Mouse (Mus musculus) lung, adult 2 months (tissue): ENCODE data around the gene Olfr54. TPM values are rescaled to one million over a fixed set of nuclear protein-coding genes. Genes with fewer than 3 reads are reported as not detected.

ENCODE experiments used
- DNase-seq: peaks from one replicate; pipeline ENCODE4 v3.0.0; 2022
- H3K4me1 ChIP-seq: fragments of 200-500 bp; 2 replicates; pipeline ENCODE4 v1.6.1; 2011; ENCODE audit warnings: low read length; ENCODE audit not compliant: control insufficient read depth, insufficient read depth
- H3K4me3 ChIP-seq: fragments of 200-500 bp; replicated peaks from 2 replicates; pipeline ENCODE3; 2011; ENCODE audit warnings: low read depth, mild to moderate bottlenecking, control low read depth, low read length; ENCODE audit errors: extremely low read depth
- CTCF ChIP-seq: fragments of 200-500 bp; IDR thresholded peaks from 2 replicates; pipeline ENCODE4 v1.5.1; 2011; ENCODE audit warnings: mild to moderate bottlenecking, low read length, control low read depth; ENCODE audit not compliant: insufficient read depth
- POLR2A ChIP-seq: fragments of 200-500 bp; IDR thresholded peaks from 2 replicates; pipeline ENCODE4 v1.6.1; 2011; ENCODE audit warnings: low read depth, mild to moderate bottlenecking, control low read depth, low read length, borderline replicate concordance; ENCODE audit errors: extremely low read depth
- WGBS: fragments of 180-500 bp; shearing (Covaris S2); methylation state at CpG from one replicate; pipeline ENCODE4 v1.1.7; 2018; 5-methylcytosine and 5-hydroxymethylcytosine counted together
- polyA plus RNA-seq: library from polyadenylated mRNA; depleted of rRNA; stranded (reverse); fragments of >200 nt; gene quantifications from 2 replicates; pipeline ENCODE4 v1.2.3, GENCODE M21; 2012; rRNA removed

Gene Olfr54
- polyA plus RNA-seq, 1 experiment, result not detected

GRCm38 (mm10) chr11:51063841-51064240 lies 49.8 kb downstream of the Olfr54 start:
- 92% methylated on average over 8 of the region's 8 CpGs for WGBS
- no peak for TF ChIP-seq POLR2A
- TF ChIP-seq CTCF, result no peak
- DNase-seq, result no peak
- no peak overlapping the region for H3K4me3 ChIP-seq
- H3K4me1 ChIP-seq, result peaks cover 3% of the 10 kb centered on the region

Other genes with a start within 250 kb of the Olfr54 start
- 1.5 and 2.5 TPM in 2 replicates for gene Zfp354c, start 186.5 kb upstream of the Olfr54 start, polyA plus RNA-seq
- gene Zfp879, start 172.7 kb upstream of the Olfr54 start, polyA plus RNA-seq, result 0.26 and 0.32 TPM in 2 replicates
- gene Grm6, start 163.6 kb upstream of the Olfr54 start, polyA plus RNA-seq, result 0.09 and 0.17 TPM in 2 replicates
- gene Zfp454, start 126.6 kb upstream of the Olfr54 start, polyA plus RNA-seq, result 0.49 and 0.72 TPM in 2 replicates
- 0.74 and 1.4 TPM in 2 replicates for gene Zfp2, start 98.1 kb upstream of the Olfr54 start, polyA plus RNA-seq
- gene Zfp354b, start 82.6 kb upstream of the Olfr54 start, polyA plus RNA-seq, result 0.19 and 0.28 TPM in 2 replicates
- gene 4933414I15Rik, start 70.5 kb upstream of the Olfr54 start, polyA plus RNA-seq, result not detected in 2 replicates
- gene Prop1, start 60.5 kb upstream of the Olfr54 start, polyA plus RNA-seq, result not detected in 2 replicates
- not detected in 2 replicates for gene Olfr1378, start 47.7 kb upstream of the Olfr54 start, polyA plus RNA-seq
- gene Olfr1377, start 32.3 kb upstream of the Olfr54 start, polyA plus RNA-seq, result not detected in 2 replicates
- not detected in 2 replicates for gene Olfr51, start 10.6 kb upstream of the Olfr54 start, polyA plus RNA-seq
- gene Olfr1375, start 33.9 kb downstream of the Olfr54 start, polyA plus RNA-seq, result not detected in 2 replicates
- gene Zfp354a, start 45.0 kb downstream of the Olfr54 start, polyA plus RNA-seq, result 1.9 TPM in 2 replicates
- gene Gm12569, start 206.2 kb downstream of the Olfr54 start, polyA plus RNA-seq, result not detected in 2 replicates
- gene Clk4, start 247.5 kb downstream of the Olfr54 start, polyA plus RNA-seq, result 32.0 and 48.1 TPM in 2 replicates
- not detected in 2 replicates for gene BC049762, start 248.8 kb downstream of the Olfr54 start, polyA plus RNA-seq